Mouse (Mus musculus) CD8-positive naive resting alpha-beta T cell, adult 2 months (primary cell): Measurements from ENCODE around the gene Gpr152.
A peak's percentile ranks its signal among the peaks of the same experiment; 100 is the strongest.
"Not testable (repeated sequence)": the region's sequence is repeated elsewhere in the genome, so short reads cannot be mapped to it uniquely, and the experiment has no call there.

ENCODE experiments used
- DNase-seq, 2 experiments: peaks; one replicate each; pipeline ENCODE4 v3.0.0; 2022; ENCODE audit warnings: low read depth in 2 of 2, low spot score in 2 of 2

Gene Gpr152

DNA sequence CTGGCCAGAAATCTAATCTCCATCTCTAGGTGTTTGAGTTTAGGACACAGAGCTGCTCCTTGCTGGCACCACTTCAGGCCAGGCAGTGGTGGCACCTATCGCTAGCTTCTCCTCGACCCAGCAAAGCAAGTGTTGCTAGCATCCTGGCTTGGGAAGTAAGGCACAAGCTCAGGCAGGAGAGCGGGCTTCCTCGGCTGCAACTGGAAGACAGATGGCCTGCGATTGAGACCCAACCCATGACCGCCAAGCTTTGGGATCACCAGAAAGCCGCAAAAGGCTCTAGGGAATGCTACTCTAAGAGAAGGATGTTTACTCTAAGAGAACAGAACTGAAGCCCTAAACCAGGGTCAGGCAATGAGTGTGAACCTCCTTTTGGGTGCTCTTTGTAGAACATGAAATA lies 10.1 kb upstream of the Gpr152 start:
- DNase-seq = no peak

DNA sequence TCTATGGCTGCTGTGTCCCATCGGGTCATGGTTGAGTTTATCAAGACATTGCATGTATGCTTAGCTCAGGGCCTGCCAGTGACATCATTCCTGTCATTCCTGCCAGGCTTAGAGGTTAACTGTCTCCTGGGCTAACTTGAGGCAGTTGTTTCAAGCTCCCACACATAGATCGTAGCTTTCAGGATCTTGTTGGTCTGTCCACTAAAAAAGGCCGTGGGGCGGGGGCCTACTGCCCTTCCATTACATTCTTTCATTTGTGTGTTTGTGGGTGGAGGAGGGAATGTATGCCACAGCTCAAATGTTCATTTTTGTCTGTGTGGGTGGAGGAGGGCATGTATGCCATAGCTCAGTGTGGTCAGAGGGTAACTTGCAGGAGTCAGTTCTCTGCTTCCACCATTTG lies 9.5 kb upstream of the Gpr152 start:
- no peak for DNase-seq

DNA sequence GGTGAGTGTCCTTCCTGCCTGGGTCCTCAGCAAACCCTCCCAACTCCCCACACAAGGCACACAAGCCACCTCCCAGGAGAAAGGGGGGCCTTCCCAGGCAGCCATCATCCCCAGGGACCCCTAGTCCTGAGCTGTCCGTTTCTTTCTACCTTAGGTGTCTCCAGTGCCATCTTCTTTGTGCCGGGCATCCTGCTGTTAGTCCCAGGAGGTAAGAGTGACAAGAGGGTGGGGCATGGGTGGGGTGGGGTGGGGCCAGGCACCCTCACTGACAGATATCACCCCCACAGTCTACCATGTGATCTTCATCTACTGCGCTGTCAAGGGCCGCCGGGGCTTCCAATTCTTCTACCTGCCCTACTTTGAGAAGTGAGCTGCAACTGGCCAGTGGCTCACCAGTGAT lies 8.5 kb upstream of the Gpr152 start:
- no peak for DNase-seq

DNA sequence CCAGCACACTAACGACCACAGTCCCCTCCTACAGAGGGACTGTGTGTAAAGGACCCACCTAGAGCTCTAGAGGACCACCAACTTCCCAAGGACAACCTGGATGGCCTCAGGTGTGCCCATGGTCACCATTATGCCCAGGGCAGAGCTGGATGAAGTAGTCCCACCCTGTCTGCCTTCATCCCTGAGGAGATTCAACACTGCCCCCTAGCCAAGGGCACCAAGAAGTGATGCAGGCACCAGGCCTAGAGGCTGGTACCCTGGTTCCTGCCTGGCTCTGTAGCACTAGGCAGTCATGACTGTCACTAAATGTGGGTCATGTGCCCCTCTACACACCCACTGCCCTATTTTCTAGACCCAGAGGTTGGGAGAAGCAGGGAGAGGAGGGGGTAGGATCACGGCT lies 7.8 kb upstream of the Gpr152 start:
- DNase-seq = no peak

DNA sequence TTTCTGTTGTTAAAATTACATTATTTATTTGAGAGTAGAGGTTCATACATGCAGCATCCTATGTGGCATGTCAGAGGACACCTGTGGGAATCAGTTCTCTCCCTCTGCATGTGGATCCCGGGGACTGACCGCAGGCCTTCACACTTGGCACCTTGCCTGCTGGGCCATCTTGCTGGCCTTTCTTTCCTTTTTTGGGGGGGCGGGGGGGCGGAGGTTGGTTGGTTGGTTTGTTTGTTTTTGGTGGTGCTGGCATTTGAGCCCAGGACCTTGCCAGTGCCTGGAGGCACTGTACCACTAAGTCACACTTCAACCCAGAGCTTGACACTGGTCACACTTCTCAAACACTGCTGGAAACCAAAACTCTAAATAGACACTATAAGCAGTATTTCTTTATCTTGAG lies 5.2 kb upstream of the Gpr152 start:
- no peak for DNase-seq

DNA sequence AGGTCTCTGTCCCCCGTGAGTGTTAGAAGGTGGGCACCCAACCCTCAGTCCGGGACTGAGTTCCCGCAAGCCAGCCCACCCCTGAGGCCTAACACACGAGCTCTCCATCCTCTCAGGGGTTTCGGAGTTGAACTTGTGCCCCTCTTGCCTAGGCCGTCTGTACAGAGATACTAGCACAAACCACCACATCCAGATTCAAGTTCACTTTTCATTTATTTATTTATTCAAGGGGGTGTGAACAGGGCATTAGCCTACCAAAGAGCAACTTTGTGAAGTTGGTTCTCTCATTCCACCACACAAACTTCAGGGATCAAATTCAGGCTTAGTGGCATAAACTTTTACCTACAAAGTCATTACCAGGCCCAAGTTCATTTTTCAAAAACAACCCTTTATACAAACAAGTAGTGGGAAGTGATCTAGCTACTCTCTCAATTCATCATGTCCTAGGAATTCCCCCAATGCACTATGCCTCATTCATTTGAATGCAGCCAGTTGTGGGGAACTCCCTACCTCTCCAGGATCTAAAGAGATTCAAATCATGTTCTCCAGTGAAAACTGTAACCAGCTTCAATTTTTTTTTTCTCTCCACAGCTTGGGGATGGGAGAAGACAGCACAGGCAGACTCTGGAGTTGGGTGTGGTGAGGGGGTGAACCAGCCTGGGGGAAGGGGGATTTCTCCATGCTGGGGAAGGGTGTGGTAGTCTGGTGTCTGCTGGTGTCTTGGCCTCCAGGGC lies 4.2 kb upstream of the Gpr152 start:
- DNase-seq = not testable (repeated sequence)

DNA sequence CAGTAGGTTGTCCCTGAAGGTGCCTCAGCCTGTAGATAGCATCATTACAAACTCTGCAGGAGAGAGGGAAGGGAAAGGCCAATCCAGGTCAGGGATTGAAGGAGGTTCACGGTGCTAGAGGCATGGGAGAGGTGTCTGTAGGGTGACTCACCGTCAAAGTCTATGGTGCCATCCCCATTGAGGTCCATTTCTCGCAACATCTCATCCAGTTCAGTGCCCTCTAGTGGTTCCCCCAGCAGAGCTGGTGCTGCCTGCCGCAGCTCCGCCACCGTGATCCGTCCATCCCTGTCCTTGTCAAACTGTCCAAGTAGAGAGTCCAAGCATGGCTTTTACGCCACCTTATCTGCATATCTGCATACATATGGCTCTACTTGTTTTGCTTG lies 3.6 kb upstream of the Gpr152 start:
- DNase-seq = not testable (repeated sequence)

DNA sequence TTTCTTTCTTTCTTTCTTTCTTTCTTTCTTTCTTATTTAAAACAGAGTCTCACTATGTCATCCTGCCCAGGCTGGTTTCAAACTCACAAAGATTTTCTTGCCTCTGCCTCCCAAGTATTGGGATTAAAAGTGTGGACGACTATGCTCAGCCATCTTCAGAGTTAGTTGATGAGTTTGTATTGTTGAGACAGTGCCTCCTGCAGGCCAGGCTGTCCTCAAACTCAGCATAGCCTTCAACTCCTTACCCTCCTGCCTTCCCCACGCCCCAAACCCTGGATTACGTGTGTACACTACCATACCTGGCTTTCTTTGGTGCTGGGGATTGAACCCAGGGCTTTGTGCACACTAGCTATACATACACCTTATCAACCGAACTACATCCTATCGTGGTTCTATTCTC lies 3.1 kb upstream of the Gpr152 start:
- DNase-seq = no peak

DNA sequence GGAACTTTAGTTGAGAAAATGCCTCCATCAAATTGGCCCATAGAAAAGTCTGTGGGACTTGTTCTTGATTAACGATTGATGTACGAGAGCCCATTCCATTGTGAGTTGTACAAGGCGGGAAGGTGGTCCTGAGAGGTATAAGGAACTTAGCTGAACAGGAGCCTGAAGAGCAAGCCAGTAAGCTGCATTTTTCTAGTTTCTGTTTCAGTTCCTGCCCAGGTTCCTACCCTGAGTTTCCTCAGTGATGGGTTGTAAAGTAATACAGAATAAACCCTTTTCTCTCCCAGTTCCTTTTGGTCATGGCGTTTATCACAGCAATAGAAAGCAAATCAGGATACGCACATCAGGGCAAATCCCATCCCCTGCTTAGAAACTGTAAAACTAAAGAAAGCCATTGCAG lies 1.7 kb upstream of the Gpr152 start:
- DNase-seq = no peak

DNA sequence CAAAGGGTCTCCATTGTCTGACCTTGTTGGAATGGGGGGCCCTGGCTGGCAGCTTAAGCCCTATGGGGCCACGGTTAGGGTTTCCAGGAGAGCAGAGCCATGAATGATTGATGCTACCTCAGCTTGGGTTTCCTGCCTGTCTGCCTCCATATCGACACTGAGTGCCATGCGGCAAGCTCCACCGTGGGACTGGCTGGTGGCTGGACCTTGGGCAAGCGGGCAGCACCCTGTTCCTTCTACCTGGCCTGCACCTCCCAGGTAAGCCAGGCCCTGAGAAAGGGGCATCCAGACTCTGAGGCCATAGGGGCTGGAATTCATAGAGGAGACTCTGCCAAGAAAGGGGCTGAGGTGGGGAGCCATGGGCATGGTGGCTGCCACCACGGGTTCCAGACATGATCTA lies 560 bp downstream of the Gpr152 start:
- no peak for DNase-seq

DNA sequence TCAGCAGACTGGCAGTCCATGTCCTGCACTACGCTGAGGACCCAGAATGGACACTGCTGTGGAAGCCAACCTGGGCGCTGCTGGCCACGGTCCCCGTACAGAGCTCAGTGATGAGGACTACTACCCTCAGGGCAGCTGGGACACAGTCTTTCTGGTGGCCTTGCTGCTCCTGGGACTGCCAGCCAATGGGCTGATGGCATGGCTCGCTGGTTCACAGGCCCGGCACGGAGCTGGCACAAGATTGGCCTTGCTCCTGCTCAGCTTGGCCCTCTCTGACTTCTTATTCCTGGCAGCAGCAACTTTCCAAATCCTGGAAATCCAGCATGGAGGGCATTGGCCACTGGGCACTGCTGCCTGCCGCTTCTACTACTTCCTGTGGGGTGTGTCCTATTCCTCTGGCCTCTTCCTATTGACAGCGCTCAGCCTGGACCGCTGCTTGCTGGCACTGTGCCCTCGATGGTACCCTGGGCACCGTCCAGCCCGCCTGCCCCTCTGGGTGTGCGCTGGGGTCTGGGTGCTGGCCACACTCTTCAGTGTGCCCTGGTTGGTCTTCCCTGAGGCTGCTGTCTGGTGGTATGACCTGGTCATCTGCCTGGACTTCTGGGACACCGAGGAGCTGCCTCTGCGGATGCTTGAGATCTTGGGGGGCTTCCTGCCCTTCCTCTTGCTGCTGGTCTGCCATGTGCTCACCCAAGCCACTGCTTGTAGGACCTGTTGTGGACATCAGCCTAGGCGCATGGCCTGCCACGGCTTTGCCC lies 3.0 kb downstream of the Gpr152 start:
- no peak for DNase-seq

DNA sequence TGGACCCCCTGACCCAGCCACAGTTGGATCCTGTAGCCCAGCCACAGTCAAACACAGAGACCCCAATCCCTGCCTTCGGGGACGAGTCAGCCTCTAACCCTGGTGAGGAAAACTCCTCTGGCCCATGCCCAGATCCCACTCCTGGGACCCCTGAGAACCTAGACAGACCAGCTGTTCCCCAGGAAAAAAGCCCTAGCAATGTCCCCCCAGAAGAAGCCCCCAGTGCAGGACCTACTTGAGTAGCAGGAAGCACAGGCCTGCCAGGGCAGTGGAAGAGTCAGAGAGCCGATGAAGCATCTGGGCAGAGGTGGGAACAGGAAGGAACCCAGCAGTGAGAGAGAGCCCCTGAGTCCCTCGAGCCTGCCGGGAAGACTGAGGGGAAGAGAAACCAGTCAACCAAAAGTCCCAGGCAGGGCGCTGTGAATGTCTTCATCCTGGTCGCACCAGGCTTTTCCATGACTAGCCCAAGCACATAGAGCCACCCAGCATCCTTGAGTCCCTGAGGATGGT lies 4.2 kb downstream of the Gpr152 start, which contains the start of gene Cabp4:
Gene Cabp4, minus strand, starts transcription at position 275 of the 510 bp plus-strand sequence.
- no peak for DNase-seq

DNA sequence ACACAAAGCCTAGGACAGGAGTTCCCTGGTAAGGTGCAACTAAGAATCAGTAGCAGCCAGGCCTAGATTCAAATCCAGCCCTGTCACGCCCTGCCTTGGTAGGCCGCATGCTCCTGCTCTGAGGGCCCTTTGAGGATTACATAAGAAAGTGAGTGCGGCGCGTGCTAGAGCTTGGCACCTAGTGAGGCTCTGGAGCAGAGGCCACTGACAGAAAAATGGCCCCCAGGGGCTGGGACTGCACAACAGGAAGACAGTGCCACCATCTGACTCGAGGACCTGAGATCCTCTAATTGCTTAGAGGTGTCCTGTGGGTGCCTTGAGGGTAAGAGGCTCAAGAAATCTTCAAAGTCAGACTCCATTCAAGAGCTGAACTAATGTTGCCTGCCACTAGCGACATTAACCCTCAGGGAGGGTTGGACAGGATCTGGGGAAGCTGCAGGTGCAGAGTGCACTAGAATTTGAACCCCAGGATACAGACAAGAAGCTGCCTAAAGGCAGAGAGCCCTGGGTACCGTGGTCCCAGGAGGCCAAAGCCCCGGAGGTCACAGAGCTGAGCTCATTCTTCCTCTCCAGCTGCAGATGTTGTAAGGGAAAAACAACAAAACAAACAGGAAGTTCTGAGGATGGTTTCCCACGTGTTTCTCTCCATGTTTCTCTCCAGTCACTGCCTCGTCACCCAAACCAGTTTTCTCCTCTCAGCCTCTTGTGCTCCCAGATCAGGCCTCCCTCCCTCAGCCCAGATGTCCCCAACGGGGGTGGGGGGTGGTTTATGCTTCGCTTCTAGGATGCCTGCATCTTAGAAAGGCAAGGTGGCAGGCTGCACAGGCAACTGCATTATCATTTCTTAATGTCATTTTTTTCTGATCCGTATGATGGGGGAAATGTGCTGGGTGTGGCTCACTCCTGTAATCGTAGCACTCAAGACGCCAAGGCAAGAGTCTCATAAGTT lies 5.2 kb downstream of the Gpr152 start:
- no peak for DNase-seq

DNA sequence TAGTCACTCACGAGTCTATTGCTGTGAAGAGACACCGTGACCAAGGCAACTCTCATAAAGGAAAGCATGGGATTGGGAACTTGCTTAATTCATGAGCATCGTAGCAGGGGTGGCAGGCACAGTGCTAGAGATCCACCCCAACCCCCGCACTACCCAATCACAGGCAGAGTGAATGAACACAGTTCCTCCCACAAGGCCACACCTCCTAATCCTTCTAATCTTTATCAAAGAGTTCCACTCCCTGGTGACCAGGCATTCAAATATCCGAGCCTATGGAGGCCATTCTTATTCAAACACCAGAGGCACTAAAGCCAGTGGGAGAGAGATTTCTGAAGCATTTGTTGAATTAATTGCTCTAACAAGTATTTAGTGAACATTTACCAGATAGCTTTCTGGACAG lies 6.3 kb downstream of the Gpr152 start:
- DNase-seq = no peak

DNA sequence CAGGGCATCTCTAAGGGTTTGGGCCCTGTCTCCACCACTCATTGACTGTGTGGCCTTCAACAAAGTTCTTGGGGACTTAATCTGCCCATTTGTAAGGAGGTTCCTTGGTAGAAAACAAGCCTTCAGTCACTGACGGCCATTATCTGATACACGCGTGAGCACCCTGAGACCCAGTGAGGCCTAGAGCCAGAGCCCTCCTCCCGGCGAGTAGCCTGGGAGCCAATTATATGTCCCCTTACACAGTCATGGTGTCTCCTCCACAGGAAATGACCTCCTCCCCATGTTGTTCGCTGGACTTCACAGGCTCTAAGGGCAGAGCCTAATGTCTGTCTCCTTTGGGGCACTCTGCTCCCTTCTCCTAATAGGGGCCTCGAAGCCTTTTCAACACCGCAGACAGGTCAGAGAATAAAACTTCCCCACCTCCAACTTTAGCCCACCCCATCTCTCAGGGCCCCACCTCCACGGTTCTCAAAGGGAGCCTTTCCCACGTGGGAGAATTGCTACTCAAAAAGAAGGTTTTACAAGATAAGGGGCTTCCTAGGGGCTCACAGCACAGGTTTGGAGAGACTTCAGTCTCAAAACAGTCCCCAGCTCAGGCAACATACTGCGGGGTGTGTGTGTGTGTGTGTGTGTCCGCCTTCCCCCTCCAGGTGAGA lies 6.9 kb downstream of the Gpr152 start:
- DNase-seq = no peak

DNA sequence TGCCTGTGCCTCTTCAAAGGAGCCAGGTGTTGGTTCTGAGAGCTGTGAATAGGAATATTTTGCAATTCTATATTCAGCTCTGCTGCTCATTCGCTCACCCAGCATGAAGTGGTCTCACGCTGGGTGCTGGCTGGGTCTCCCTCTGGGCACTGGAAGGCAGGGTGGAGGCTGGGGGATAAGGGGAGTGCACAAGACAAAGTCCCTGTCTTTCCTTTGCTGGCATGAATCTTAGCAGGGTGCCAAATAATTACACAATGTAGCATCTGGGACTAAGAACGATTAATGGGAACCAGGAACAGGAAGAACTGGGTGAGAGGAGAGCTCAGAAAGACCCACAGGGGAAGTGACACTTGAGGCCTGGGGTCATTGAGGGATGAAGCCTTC lies 7.4 kb downstream of the Gpr152 start:
- no peak for DNase-seq

DNA sequence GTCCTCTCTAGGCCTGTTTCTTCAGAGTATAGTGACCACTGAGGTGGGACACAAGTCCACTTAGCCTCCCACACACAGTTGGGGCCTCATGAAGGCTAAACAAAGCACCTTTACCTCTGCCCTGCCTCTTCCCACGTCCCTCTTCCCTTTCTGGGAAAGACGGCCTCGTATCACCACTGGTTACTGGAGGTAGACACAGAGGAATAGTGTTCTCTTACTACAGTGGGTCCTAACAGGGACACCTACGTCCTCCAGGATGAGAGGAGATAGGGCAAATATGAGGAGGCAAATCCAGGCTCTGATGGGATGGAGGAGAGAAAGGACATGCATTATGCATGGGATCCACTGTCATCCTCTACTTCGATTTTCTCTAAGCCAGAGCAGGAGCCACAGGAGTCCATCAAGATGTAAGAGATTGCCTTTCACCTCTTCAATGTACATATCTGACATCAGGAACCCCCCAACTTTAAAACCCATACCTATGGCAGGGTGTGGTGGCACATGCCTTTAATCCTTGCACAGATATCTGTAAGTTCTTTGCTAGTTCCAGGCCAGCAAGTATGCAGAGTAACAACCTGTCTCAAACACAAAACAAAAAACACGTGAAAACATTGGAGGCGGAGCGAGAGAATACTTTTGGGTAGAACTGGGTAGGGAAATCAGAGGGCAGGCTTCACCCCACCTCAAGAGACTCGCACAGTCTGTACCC lies 8.3 kb downstream of the Gpr152 start:
- DNase-seq = no peak

DNA sequence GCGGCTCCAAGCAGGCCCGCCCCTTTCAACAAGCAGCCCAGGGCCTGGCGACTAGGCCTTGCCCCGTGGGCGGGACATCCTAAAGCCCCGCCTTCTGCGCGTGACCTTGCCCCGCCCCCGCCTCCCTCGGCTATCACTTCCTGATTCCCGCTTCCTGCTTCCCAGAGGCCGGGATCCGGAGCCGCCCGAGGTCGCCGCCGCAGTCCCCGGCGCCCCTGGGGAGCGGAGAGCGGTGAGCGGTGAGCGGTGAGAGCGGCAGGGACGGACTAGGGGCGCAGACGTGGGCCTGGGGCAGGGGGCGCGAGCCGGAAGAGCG lies 8.9 kb downstream of the Gpr152 start, which contains the start of gene Coro1b:
Gene Coro1b, plus strand, starts transcription at position 129 of the 316 bp plus-strand sequence.
- DNase-seq = peak; percentile 86 to 87

DNA sequence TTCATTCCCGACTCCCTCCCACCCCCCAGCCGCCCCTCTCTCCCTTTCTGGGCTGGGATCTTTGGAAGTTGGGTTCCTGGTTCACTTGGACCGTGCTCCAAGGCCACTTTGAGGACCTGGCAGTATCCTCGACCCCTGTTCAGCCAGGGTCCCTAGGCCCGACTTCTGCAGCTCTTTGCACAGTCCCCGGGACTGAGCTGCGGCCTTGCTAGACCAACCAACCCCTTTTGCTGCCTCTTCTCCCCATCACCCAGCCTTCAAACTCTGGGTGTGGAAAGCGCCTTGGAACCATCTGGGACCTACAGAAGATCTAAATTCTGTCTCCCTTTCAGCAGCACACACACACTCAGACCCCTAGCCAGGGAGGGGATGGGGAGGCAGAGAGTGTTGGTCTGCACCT lies 9.2 kb downstream of the Gpr152 start:
- DNase-seq = no peak

DNA sequence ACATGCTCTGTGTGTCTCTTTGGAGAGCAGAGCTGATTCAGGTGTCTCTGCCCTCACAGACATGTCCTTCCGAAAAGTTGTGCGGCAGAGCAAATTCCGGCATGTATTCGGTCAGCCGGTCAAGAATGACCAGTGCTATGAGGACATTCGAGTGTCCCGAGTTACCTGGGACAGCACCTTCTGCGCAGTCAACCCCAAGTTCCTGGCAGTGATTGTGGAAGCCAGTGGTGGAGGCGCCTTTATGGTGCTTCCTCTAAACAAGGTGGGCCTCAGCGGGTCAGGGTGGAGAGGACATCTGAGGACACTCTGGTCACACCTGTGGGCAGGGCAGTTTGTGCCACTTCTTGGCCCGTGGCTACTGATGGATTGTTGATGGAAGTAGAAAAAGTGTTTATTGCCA lies 9.7 kb downstream of the Gpr152 start:
- no peak for DNase-seq
